Mouse (Mus musculus) adipocyte (in vitro differentiated cells): ENCODE results near the gene Cdc42.

ENCODE experiments used
- DNase-seq: peaks from one replicate; pipeline ENCODE4 v3.0.0-alpha.2; 2016; ENCODE audit warnings: low spot score

Gene Cdc42

GRCm38 (mm10) chr4:137316027-137316770 is 41.3 kb downstream of the Cdc42 start:
- DNase-seq = no peak

- no peak for DNase-seq
These were observed 42.5 kb downstream of the Cdc42 start for GRCm38 (mm10) chr4:137315061-137315460.

GRCm38 (mm10) chr4:137314561-137314960 is 43.0 kb downstream of the Cdc42 start:
- DNase-seq = no peak

- peak; percentile 51 for DNase-seq
These were observed 44.0 kb downstream of the Cdc42 start for GRCm38 (mm10) chr4:137313511-137313910.

- DNase-seq = peak; percentile 75
These were observed 49.1 kb downstream of the Cdc42 start for GRCm38 (mm10) chr4:137308377-137308776.

GRCm38 (mm10) chr4:137306991-137307706 is 50.4 kb downstream of the Cdc42 start:
- DNase-seq = no peak

GRCm38 (mm10) chr4:137306577-137306888 is 51.0 kb downstream of the Cdc42 start:
- no peak for DNase-seq

- no peak for DNase-seq
These were observed 51.5 kb downstream of the Cdc42 start for GRCm38 (mm10) chr4:137305831-137306576.

GRCm38 (mm10) chr4:137305066-137305465 is 52.5 kb downstream of the Cdc42 start:
- no peak for DNase-seq

- no peak for DNase-seq
These were observed 53.4 kb downstream of the Cdc42 start for GRCm38 (mm10) chr4:137304106-137304505.

GRCm38 (mm10) chr4:137301635-137302034 is 55.9 kb downstream of the Cdc42 start:
- DNase-seq = no peak

GRCm38 (mm10) chr4:137300227-137300626 is 57.3 kb downstream of the Cdc42 start:
- no peak for DNase-seq

GRCm38 (mm10) chr4:137298406-137298805 is 59.1 kb downstream of the Cdc42 start:
- no peak for DNase-seq

- no peak for DNase-seq
These were observed 59.9 kb downstream of the Cdc42 start for GRCm38 (mm10) chr4:137297611-137298010.

GRCm38 (mm10) chr4:137294951-137295350 is 62.6 kb downstream of the Cdc42 start:
- DNase-seq = no peak

GRCm38 (mm10) chr4:137294474-137294873 is 63.0 kb downstream of the Cdc42 start:
- DNase-seq = no peak

GRCm38 (mm10) chr4:137294032-137294431 is 63.5 kb downstream of the Cdc42 start:
- no peak for DNase-seq

GRCm38 (mm10) chr4:137292625-137293024 is 64.9 kb downstream of the Cdc42 start:
- no peak for DNase-seq

GRCm38 (mm10) chr4:137290250-137290649 is 67.3 kb downstream of the Cdc42 start:
- no peak for DNase-seq

GRCm38 (mm10) chr4:137289701-137290100 is 67.8 kb downstream of the Cdc42 start:
- DNase-seq = no peak

- DNase-seq = peak; percentile 32
These were observed 69.7 kb downstream of the Cdc42 start for GRCm38 (mm10) chr4:137287818-137288217.

- peak; percentile 12 for DNase-seq
These were observed 70.3 kb downstream of the Cdc42 start for GRCm38 (mm10) chr4:137287206-137287605.

- no peak for DNase-seq
These were observed 70.9 kb downstream of the Cdc42 start for GRCm38 (mm10) chr4:137286662-137286953.
